Mouse (Mus musculus) macrophage (primary cell): Measurements from ENCODE around the gene Irf2. TPM values are rescaled to one million over a fixed set of nuclear protein-coding genes. Genes with fewer than 3 reads are reported as not detected.

Experiments used
- H3K27ac ChIP-seq: fragments of 350-480 bp; formaldehyde crosslinking; 2 replicates; pipeline ENCODE4 v1.9.0; 2021
- H3K36me3 ChIP-seq: fragments of 350-480 bp; formaldehyde crosslinking; 2 replicates; pipeline ENCODE4 v1.9.0; 2021; ENCODE audit errors: inconsistent target
- H3K4me3 ChIP-seq: fragments of 350-480 bp; formaldehyde crosslinking; 2 replicates; pipeline ENCODE4 v1.9.0; 2021; ENCODE audit errors: inconsistent target
- H3K79me2 ChIP-seq: fragments of 350-480 bp; formaldehyde crosslinking; 2 replicates; pipeline ENCODE4 v1.9.0; 2021; ENCODE audit errors: inconsistent target
- WGBS: methylation state at CpG from one replicate; pipeline ENCODE4 v1.1.7; 2026; ENCODE audit warnings: inconsistent platforms; ENCODE audit not compliant: missing documents; 5-methylcytosine and 5-hydroxymethylcytosine counted together
- polyA plus RNA-seq: library from polyadenylated mRNA; stranded (reverse); fragments of 250-400 nt; gene quantifications from 3 replicates; pipeline ENCODE4 v1.2.4, GENCODE M21; 2018; ENCODE audit warnings: inconsistent platforms

Gene Irf2
- polyA plus RNA-seq, 1 experiment from 2014 or later = 103 TPM

DNA sequence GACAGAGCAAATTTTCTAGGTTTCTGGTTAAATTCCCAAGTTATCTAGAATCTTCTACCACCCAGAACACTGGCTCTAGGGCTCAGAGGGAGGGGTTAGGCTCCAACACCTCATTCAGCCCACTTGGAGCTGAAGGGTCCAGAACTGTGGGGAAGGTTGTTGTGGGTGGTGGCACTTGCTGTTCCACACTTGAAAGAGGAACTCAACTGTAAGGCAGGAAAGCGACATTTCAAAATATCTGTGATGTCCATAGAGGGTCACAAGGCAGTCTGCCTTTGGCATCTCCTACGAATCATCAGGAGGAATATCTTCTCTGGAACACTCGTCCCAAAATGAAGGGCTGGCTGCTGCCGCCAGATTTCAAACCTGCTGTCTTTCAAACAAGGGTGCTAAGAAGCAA, 150.7 kb downstream of the Irf2 start:
- Histone ChIP-seq H3K79me2 (peaks cover 8% of the 10 kb centered on the region; the same call in 1 of the 2 replicates), H3K36me3 (no peaks in the 10 kb centered on the region), H3K4me3 (no peak overlapping the region), H3K27ac (peak overlapping the region; percentile 99)
- WGBS = 4% methylated on average over 4 of the region's 4 CpGs

DNA sequence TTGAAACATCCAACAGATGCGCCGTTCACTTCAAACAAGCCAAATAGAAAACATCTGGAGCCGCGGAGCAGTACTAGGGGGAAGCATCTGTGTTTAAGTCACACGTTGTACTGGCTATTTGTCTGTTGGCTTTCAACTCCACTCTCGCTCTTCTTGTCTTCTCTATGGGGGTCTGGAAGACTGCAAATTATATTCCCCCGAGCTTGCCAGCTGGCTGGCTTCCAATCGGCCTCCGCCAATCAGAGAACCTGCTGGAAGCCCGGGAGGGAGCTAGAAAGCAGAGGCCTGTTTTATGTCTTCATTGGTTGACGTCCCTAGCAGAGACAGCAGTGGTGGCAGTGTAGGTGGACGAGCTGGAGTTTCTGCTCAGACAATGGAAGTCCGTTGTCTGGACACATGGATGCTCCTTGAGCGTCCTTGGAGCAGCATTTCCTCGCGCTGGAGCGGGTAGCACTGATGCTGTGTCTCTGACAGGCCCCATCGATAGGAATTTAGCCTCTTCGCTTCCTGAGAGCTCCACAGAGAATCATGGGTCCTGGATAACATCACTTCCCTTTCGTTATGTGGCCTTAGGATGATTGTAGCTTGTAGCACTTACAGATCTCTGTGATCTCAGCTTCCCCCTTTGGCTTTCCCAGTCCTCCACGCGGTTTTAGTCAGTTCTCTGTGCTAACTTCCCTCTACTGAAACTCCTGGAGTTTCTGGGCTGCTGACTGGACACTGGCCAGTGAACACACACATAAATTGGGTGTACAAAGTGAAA, 153.2 kb downstream of the Irf2 start:
- no peak overlapping the region for H3K4me3 ChIP-seq
- WGBS = 72% methylated on average over 22 of the region's 22 CpGs
- H3K36me3 ChIP-seq = no peaks in the 10 kb centered on the region
- H3K27ac ChIP-seq = peak overlapping the region; percentile 99
- peaks cover 8% of the 10 kb centered on the region; the same call in 1 of the 2 replicates for H3K79me2 ChIP-seq

DNA sequence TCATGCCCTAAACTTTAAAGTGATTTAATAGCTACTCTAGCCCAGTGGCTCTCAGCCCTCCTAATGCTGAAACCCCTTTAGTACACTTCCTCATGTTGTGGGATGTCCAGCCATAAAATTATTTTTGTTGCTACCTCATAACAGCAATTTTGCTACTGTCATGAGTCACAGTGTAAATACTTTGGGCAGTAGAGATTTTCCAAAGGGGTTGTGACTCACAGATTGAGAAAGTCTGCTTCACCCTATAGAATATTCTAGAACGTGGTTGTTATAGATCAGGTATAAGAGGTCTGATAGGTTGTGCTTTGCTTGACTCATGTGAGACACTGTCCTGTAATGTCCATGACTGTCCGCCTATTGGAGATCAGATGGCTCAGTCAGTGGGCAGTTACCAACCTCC, 154.9 kb downstream of the Irf2 start:
- H3K36me3 ChIP-seq = no peaks in the 10 kb centered on the region
- H3K4me3 ChIP-seq = no peak overlapping the region
- 83% methylated on average over 2 of the region's 2 CpGs for WGBS
- peaks cover 8% of the 10 kb centered on the region; the same call in 1 of the 2 replicates for H3K79me2 ChIP-seq
- H3K27ac ChIP-seq = peak overlapping the region; percentile 99

DNA sequence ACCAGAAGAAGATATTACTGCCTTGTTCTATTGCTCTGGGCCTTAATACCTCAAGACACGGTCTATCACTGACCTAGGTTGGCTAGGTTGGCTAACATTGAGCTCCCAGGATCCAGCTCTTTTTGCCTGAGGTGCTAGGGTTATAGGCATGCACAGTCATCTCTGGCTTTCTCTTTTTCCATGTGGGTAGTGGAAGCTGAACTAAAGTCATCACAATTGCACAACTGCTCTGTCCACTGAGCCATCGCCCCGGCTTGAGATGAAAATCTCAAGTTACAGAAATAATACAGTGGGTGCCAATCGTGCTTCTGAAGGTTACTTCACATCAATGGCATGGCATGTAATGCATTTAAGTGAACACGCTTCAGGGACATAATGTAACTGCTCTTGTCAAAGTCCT, 156.5 kb downstream of the Irf2 start:
- H3K4me3 ChIP-seq = no peak overlapping the region
- no peak overlapping the region for H3K27ac ChIP-seq
- 82% methylated on average over 5 of the region's 5 CpGs for WGBS
- H3K79me2 ChIP-seq = peaks cover 8% of the 10 kb centered on the region; the same call in 1 of the 2 replicates
- H3K36me3 ChIP-seq = no peaks in the 10 kb centered on the region

DNA sequence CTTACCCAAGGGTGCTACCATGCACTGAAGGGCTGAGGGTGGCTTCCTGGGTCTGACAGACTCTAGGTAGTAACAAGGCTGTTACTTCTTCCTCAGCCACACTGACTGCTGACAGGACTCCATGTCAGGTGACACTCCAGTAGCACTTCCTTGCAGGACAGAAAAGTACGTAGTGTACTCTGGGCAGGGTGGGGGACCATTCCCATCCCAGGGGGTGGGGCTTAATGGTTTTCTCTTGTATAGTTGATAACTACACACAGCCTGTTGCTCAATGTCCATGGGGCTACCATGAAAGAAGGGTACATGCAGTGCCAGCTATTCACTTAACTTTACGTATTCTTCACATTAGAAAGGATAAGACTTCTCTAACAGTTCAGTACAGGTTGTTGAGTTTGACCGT, 157.2 kb downstream of the Irf2 start:
- H3K79me2 ChIP-seq = peaks cover 4% of the 10 kb centered on the region; the same call in 1 of the 2 replicates
- WGBS = 84% methylated on average over 3 of the region's 3 CpGs
- no peak overlapping the region for H3K4me3 ChIP-seq
- no peak overlapping the region for H3K27ac ChIP-seq
- no peaks in the 10 kb centered on the region for H3K36me3 ChIP-seq

Other genes starting within 250 kb of the Irf2 start
- 5.9 to 18.6 TPM (median 9.6 TPM) in 3 replicates for gene Cenpu, start 187.7 kb upstream of the Irf2 start, polyA plus RNA-seq
- gene Primpol, start 122.5 kb upstream of the Irf2 start, polyA plus RNA-seq = 7.1 to 10.2 TPM (median 9.5 TPM) in 3 replicates
- 28.5 to 32.4 TPM (median 32.2 TPM) in 3 replicates for gene Casp3, start 122.4 kb upstream of the Irf2 start, polyA plus RNA-seq
- 0.19 to 0.25 TPM (median 0.20 TPM) in 3 replicates for gene Enpp6, start 247.2 kb downstream of the Irf2 start, polyA plus RNA-seq